Mouse (Mus musculus): Measurements from ENCODE around the gene 5031439G07Rik. TPM values are rescaled to one million over a fixed set of nuclear protein-coding genes. Genes with fewer than 3 reads are reported as not detected.

Gene 5031439G07Rik
- total RNA-seq, 2 experiments from 2014 or later, result 5.4 to 6.0 TPM

DNA sequence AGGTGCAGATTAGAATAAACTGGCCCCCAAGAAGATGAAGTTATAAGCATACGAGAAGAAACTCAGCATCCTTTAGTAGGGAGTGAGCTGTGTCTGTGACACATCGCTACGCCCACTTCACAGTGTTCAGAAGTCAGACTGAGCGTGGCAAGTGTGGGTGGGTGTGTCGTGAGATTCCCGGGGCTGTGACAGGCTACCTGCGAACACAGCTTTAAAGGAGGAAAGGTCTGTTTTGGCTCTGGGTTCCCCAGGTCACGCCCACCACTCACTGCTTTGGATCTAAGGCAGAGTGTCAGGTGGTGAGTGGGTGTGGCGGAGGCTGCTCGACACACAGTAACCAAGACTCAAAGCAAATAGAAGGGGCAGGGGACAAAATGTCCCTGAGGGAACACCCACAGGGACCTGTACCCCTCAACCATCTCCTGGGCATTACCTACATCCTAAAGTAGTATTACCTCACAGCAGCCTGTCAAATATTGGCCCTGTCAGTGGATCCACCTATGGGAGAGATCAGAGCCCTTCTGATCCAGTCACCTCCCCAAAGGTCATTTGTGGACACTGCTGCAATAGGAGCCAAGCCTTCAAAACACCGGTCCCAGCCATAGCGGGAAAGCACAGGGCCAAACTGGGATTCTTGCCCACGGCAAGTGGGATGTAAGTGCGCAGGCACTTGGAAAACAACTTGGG lies 9.6 kb upstream of the 5031439G07Rik start:
- no peak for ATAC-seq (replicated peaks; ENCODE audit: low FRiP score, poor library complexity, severe bottlenecking)

DNA sequence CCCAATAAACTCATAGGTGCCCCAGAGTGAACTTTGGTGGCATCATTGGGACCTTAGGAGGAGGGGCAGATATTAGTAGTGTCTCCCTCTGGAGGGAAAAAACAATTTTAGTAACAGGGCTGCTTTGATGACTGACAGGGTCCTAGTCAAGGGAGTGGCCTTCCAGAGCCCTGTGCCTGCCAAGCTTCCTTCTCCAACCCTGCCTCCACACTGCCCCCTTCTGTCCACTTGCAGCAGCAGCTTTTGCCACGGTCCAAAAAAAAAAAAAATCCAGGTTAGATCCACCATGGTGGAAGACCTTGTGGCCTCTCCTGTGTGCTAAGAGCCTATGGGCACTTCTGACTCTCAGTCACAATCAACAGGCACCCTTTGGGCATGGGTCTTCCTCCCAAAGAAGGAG lies 7.6 kb upstream of the 5031439G07Rik start:
- ATAC-seq (replicated peaks; ENCODE audit: low FRiP score, poor library complexity, severe bottlenecking), result no peak

DNA sequence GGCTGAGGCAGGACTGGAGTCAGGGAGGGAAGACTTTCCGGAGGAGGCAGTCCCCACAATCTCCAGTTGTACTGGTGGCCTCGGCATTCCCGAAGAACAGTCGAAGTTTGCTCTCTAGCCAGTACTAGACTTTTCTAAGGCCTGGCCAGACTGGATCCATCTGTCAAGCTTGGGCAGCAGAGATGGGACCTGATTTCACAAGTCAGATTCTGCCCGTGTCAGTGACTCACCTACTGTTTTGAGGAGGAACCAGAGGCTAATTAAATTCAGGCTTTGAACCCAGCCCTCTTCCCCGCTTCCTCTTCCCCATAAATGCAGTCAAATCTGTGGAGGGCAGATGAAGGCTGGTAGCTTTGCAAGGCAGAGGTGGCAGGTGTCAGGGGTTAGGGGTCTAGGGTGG lies 6.7 kb upstream of the 5031439G07Rik start:
- ATAC-seq (replicated peaks; ENCODE audit: low FRiP score, poor library complexity, severe bottlenecking), result no peak

DNA sequence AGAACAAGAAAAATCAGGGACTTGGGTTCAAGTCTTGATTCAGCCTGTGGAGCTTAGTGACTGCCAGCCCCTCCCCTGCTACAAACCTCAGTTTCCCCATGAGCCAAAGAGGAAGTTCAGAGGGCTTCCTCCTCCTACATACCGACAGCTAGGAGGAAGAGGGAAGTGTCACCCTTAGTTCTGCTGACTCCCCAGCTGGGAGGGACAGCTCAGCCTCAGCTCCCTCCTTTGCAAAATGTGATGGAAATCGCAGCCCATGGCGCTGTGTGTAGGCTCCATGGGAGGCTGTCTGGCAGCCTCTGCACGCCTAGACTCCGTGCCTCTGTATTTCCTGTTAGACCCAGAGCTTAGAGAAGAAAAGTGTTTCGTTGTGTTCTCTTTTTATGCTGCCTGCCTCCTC lies 6.1 kb upstream of the 5031439G07Rik start:
- no peak for ATAC-seq (replicated peaks; ENCODE audit: low FRiP score, poor library complexity, severe bottlenecking)

DNA sequence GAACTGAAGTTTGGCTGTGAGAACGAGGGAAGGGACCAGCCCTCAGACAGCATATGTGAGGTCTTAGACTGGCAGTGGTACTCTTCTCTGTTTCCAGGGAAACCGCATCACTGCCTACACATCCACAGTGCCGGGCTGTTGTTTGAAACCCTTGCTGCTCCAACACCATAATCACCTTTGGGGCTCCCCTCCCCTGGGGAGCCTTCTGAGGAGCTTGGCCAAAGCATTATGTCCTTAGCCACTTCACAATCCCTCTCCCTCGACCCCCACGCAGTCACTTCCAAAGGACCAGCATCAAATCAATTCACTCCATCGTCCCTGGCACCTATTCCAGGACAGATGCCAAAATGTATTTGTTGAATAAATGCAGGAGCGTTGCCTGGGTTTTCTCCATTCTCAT lies 1.4 kb upstream of the 5031439G07Rik start:
- ATAC-seq (replicated peaks; ENCODE audit: low FRiP score, poor library complexity, severe bottlenecking), result no peak

DNA sequence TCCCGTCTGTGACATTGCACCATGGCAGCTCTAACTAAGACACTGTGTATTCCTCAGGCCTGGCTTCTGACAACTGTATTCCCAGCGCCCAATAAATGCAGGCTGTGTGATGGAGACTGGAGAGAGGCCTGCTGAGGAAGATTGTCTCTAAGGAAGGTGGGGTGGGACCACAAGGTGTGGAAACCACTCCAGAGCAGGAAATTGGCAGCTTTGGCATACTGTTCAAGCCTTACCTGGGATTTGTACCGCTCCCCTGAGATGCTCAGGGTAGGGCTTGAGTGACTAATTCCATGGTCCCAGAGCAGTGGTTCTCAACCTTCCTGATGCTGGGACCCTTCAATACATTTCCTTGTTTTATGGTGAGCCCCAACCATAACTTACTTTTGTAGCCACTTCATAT lies 747 bp upstream of the 5031439G07Rik start:
- no peak for ATAC-seq (replicated peaks; ENCODE audit: low FRiP score, poor library complexity, severe bottlenecking)

DNA sequence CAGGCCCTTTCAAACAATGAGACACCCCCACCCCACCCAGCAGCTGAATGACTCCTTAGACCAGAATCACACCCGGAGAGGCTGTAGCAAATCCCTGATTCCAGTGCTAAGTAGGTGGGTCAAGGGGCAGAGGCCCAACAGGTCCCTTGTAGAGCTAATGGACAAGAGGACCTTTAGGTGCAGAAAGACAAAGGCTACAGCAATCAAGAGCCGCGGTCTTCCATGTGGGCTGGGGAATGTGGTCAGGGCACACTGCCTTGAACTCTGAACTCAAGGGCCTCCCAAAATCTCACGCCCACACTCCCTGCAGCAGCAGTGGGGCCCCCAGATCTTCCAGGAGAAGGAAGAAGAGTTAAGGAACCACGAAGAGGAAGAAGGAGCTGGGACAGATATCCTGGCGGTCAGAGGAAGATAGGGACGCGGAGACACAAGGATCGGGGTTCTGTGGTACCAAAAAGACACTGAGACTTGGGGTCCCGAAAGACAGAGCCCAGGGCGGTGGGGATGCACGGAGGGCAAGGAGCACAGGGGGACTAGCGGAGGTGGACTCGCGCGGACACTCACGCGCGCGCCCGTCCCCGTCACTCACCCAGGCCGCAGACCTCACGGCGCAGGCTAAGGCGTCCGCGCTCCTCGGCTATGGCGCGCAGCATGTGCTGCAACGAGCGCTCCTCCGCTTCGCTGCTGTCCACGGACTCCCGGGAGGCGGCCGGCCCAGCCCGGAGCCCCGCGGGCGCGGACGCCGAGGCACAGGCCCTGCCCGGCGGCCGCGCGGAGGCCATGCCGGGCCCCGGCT lies 1.1 kb downstream of the 5031439G07Rik start:
- ATAC-seq (replicated peaks; ENCODE audit: low FRiP score, poor library complexity, severe bottlenecking), result no peak

DNA sequence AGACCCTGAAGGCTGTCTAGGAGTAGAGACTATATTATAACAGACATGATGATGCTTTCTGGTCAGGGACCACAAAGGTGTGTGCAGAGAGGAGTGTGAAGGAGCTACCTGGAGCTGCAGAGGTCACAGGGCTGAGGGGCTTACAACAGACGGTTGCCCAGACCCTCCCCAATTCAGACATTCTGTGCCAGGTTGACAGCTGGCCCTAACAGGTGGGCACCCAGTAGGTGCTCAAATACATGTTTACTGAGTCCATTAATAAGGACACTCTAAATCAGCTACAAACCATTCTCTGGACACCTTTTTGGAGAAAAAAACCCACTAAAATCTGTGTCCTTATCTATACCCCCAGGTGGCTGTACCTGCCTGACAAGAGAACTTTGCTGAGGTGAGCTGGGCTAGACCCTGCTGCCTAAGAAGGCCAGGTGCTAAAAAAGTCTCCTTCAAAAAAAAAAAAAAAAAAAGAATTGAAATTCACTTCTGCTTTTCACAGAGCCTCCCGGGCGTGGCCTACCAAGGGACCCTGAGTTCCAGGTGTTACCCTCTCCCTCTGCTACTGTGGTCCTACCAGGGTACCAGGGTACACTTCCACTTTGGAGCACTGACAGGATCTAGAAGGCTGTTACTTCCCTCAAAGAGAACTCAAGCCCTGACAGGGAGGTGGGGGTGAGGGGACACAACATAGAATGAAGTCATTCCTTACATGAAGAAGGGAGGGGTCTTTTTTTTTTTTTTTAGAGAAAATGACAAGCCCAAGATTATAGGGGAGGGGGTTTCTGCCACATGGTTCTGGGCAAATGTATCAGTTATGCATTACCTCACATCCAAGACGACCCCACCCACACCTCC lies 2.0 kb downstream of the 5031439G07Rik start:
- ATAC-seq (replicated peaks; ENCODE audit: low FRiP score, poor library complexity, severe bottlenecking), result no peak

DNA sequence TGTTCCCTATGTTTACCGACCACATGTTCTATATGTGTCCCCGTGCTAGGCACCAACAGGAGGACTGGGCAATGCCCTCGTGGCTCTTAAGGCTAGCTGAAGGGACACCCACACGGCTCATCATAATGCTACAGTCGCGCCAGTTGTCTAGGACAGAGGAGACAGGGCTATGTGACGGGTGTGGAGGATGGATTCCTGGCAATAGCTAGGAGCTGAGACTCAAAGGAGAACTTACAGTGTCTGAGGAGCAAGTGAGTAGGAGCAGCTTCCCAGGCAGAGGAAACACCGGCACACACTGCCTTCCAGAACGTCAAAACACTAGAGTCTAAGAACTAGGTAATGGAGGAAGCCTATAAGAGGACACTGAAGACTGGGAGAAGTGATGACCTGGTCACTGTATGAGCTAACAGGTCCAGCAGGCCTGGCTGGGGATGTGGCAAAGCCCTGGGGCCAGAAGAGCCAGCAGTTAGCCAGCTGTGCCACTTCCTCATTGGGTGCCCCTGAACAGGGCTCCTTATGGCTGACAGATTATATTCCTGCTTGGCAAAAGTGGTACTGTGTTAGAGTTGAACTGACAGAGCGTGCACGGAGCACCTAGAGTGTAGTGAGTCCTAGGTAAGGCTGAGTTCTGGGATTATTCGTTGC lies 2.7 kb downstream of the 5031439G07Rik start:
- no peak for ATAC-seq (replicated peaks; ENCODE audit: low FRiP score, poor library complexity, severe bottlenecking)

DNA sequence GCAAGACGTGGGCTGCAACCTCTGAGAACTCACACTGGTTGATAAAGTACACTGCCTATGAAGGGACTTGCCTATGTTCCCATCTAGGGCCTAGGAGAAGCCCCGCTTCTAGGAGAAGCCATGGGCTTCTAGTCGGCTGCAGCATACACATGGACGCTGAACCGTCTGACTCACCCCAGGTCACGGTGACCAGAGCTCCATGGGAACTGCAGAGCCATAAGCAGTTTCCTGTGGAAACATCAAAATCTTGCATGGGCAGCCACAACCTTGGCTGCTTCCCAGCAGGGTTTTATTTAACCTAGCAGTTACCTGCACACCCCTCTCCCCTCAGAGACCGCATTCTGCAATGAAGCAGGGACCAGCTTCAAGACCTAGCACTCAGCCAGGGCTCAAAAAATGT lies 4.6 kb downstream of the 5031439G07Rik start:
- ATAC-seq (replicated peaks; ENCODE audit: low FRiP score, poor library complexity, severe bottlenecking), result no peak

DNA sequence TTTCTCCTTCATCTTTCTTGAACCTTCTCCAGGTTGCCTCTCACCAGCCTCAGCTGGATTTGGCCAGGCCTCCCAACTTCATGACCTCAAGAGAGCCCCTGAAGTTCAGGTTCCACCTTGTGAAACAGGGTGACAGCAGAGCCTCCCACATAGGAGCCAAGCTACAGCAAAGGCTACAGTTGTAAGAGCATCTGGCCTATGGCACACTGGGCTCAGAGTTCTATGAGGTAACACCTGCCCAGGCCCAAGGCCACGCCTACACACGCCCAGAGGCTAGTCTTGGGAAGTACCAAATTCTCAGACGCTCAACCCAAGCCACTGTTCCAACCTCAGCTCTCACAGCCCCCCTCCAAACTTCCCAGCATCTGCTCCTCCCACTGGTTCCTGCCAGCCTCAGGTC lies 5.5 kb downstream of the 5031439G07Rik start:
- no peak for ATAC-seq (replicated peaks; ENCODE audit: low FRiP score, poor library complexity, severe bottlenecking)

DNA sequence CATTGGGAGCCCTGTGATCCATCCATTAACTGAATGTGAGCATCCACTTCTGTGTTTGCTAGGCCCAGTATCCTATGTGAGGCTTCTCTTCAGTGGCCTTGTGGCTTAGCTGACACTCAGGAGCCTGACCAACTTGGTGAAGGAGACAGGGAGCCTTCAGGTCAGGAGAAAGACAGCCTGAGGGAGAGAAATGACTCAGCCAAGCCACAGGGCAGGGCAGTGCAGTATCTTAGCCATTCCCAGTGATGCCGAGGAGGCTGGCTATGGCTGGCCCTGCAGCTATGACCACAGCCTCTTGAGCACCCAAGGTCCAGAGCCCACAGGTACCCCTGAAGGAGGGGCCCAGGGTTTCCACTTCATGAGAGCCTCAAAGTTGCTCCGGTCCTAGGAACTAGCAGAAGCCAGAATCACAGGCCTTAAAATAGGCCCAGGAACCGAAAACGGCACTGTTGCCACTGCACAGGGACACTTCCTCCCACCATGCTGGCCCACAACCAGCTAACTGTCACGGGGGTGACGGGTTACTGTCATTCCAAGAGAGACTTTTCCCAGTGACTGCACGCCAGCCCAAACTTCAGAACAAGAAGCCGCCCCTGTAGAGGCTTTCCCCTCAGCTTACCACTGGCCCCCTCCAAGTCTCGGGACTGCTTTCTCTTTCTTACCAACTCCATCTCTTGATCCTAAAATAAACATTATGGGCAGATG lies 6.6 kb downstream of the 5031439G07Rik start:
- no peak for ATAC-seq (replicated peaks; ENCODE audit: low FRiP score, poor library complexity, severe bottlenecking)

DNA sequence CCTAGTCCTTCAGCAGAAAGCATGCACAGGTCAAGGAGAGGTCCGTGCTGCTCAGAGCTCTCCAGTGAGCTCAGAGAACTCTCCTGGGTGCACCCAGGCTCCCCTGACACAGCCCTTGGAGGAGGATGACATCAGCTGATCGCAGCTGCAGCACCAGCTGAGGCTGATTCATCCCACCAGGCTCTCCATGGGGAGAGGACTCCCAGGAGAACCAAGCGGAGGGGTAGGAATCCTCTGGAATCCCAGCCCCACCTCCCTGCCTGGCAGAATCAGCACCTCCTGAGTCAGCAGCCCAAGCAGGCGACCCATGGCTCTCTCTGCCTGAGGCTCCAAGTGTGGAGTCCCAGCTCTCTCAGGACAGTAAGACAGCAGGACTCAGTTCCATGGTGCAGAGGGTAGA lies 12.6 kb downstream of the 5031439G07Rik start:
- no peak for ATAC-seq (replicated peaks; ENCODE audit: low FRiP score, poor library complexity, severe bottlenecking)

DNA sequence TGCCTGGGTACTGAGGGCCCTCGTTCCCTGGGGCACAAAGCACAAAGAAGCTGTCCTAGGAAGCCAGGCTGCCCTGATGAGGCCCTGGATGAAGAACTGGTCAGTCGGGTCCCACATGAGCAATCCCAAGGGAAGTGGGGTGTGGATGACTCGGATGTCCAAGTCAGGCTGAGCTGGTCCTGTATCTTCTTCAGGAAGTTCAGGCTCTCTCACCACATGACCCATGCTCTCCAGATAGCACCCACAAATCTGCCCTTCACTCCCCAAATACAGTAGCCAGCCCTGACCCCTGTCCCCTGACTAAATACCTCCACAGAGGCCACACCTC lies 14.8 kb downstream of the 5031439G07Rik start:
- ATAC-seq (replicated peaks; ENCODE audit: low FRiP score, poor library complexity, severe bottlenecking), result no peak

DNA sequence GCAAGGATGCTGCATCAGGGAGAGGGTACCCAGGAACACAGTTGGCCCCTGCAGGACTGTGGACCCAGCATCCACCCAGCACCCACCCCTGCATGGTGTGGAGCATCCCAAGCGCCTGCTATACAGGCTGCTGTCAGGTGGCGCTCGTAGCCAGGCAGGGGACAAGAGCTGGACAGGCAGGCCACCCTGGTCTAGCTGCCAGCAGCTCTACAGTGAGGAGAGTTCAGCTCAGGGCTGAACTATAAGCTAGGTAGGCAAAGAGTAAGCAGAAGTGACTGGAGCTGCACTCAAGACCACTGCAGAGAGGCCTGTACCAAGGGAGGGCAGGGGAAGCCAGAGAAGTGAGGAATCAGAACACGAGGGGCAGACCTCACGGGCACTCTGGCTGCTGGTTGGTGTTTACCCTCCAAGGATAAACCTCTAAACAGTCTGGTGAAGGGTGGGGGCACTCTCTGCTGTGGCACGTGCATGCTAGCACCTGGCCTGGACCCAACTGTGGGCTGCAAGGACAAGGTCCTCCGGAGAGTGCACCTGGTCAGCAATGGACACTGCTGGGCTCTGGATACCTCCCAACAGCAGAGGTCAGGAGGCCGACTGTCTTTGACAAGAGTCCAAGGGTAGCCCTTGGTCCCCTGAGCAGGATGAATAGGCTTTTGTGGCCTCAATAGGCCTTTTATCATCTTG lies 15.3 kb downstream of the 5031439G07Rik start:
- ATAC-seq (replicated peaks; ENCODE audit: low FRiP score, poor library complexity, severe bottlenecking), result no peak

DNA sequence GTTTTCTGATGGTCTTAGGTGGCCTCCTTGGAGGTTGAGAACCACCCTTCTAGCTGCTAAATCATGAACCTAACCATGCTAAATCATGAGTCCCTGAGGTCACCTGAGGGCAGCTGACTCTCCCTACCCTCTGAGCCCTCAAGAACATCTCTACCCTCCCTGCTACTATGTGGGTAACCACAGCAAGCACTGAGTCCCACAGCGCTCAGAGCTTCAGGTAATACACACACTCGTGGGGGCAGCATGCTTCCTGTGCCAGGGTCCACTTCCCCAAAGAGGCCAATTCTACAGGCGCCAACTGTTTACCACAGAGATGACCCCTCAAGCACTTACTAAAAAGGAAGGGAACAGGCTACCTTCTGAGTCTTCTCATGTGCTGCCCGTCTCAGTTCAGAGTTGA lies 19.8 kb downstream of the 5031439G07Rik start:
- no peak for ATAC-seq (replicated peaks; ENCODE audit: low FRiP score, poor library complexity, severe bottlenecking)

DNA sequence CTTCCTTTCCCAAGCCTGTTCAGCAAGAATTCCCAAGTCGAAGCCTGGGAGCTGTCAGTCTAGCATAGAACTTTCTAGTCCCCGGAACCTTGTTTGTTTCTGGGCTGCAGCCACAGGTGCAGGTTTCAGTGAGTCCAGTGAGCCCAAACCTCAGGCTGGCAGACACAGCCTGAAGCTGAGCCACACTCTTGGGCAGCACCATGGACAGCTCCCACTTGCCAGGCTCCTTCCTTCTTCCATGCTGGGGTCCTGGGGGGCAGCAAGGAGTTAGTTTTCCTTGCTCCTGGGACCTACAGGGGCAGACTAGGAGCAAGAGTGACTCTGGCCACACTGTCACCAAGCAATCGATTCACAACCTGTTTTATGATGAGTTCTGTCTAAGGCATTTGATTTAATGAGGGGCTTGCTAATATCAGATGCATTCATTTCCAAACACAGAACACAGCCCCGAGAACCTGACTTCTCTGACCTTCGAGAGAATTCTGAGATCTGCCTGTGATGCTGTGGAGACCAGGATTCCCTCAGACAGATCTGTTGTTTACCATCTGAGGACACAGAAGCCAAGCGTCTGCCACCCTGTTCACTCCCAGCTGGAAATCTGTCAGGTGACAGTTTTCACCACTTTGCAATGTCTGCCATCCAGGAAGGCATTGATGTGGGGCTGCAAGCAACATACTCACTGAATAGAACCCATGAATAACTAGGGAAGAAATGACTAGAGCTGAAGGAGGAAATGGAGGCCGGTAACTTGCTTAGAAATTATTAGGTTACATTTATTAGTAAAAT lies 22.6 kb downstream of the 5031439G07Rik start:
- ATAC-seq (replicated peaks; ENCODE audit: low FRiP score, poor library complexity, severe bottlenecking), result no peak

DNA sequence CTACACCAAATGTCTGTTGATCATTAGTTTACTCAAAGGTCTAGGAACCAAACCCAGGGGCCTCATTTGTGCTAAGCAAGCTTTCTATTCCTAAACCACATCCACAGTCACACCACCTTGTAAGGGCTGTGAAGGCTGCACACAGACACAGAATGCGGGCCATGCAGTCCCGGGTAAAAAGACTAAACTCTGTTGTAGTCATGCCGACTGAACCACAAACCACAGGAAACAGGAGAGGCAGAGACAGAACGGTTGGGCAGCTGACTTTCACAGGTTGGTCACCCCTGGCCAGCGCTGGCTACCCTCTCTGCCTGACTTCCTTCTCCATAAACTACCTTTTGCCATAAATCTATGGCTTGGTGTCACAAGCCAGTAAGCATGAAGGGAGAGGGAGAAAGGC lies 23.6 kb downstream of the 5031439G07Rik start:
- ATAC-seq (replicated peaks; ENCODE audit: low FRiP score, poor library complexity, severe bottlenecking), result no peak
